Mouse (Mus musculus) small intestine, adult 2 months (tissue): ENCODE results near the gene Prkcsh. TPM values are rescaled to one million over a fixed set of nuclear protein-coding genes. Genes with fewer than 3 reads are reported as not detected.

Experiments used
- H3K27ac ChIP-seq: fragments of 200-500 bp; 2 replicates; pipeline ENCODE4 v1.5.1; 2012; ENCODE audit warnings: low read depth, low read length, control low read depth, inconsistent platforms; ENCODE audit not compliant: insufficient read depth
- H3K27me3 ChIP-seq: fragments of 200-500 bp; 2 replicates; pipeline ENCODE4 v1.6.1; 2012; ENCODE audit warnings: mild to moderate bottlenecking, moderate library complexity, low read length, inconsistent platforms; ENCODE audit not compliant: control insufficient read depth, insufficient read depth
- H3K36me3 ChIP-seq: fragments of 200-500 bp; 2 replicates; pipeline ENCODE4 v1.6.1; 2012; ENCODE audit warnings: mild to moderate bottlenecking, low read length, control low read depth, inconsistent platforms; ENCODE audit not compliant: control insufficient read depth, insufficient read depth
- H3K4me1 ChIP-seq: fragments of 200-500 bp; 2 replicates; pipeline ENCODE4 v1.6.1; 2012; ENCODE audit warnings: low read length, inconsistent platforms, mixed read lengths; ENCODE audit not compliant: control insufficient read depth, insufficient read depth, insufficient read length
- H3K4me3 ChIP-seq: fragments of 200-500 bp; 2 replicates; pipeline ENCODE4 v1.5.1; 2012; ENCODE audit warnings: low read depth, mild to moderate bottlenecking, control low read depth, inconsistent platforms, low read length, moderate library complexity
- CTCF ChIP-seq: fragments of 200-500 bp; IDR thresholded peaks from 2 replicates; pipeline ENCODE4 v1.5.1; 2012; ENCODE audit warnings: low read depth, mild to moderate bottlenecking, control low read depth, inconsistent platforms, low read length, moderate library complexity, mixed read lengths; ENCODE audit not compliant: insufficient replicate concordance, insufficient read length; ENCODE audit errors: extremely low read depth
- POLR2A ChIP-seq: fragments of 200-500 bp; IDR thresholded peaks from 2 replicates; pipeline ENCODE4 v1.6.1; 2012; ENCODE audit warnings: low read depth, mild to moderate bottlenecking, control low read depth, inconsistent platforms, low read length, moderate library complexity
- WGBS: fragments of 180-500 bp; shearing (Covaris S2); methylation state at CpG from one replicate; pipeline ENCODE4 v1.1.7; 2018; 5-methylcytosine and 5-hydroxymethylcytosine counted together
- polyA plus RNA-seq: library from polyadenylated mRNA; depleted of rRNA; stranded (reverse); fragments of >200 nt; gene quantifications from 2 replicates; pipeline ENCODE4 v1.2.3, GENCODE M21; 2012

Prkcsh gene
- polyA plus RNA-seq, 1 experiment, result 169 TPM

DNA sequence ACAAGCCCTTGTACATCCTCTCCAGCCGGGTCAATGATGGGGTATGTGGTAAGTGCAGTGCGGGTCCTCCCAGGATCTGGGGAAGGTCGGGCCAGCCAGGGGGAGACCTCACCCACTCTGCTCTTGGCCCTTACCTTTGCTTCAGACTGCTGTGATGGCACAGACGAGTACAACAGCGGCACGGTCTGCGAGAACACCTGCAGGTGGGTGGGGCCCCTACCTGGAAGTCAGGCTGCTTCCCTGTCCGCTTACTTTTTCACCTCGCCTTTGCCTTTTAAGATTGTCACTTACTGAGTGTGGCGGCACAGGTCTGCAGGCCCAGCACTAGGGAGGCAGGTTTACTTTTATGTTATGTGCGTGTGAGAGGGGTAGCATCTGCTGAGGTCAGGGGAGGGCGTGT, 1.9 kb downstream of the Prkcsh start:
- Histone ChIP-seq H3K4me3 (no peak overlapping the region), H3K27me3 (no peaks in the 10 kb centered on the region), H3K27ac (no peak overlapping the region), H3K36me3 (peaks cover 42% of the 10 kb centered on the region), H3K4me1 (peaks cover 10% of the 10 kb centered on the region)
- TF ChIP-seq CTCF (no peak), POLR2A (no peak)
- 69% methylated on average over 12 of the region's 12 CpGs for WGBS

DNA sequence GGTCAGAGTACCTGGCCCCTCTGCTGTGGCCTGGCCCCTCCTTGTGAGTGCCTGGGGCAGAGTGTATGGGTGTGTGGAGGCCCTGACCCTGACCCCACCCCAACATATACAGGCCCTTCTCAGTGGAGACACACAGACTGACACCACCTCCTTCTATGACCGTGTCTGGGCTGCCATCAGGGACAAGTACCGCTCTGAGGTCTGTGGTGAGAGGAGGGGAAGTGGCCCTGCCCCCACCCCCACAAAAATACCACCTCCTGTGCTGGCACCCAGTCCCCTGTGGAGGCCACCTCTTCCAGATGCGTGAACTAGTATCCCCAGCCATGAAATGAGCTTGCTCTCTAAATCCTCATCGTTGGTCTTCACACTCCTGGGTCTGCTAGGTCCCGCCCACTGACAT, 8.4 kb downstream of the Prkcsh start:
- TF ChIP-seq CTCF, result no peak
- TF ChIP-seq POLR2A, result no peak
- H3K36me3 ChIP-seq, result peaks cover 72% of the 10 kb centered on the region
- WGBS, result 77% methylated on average over 5 of the region's 5 CpGs
- H3K4me1 ChIP-seq, result no peaks in the 10 kb centered on the region
- H3K27me3 ChIP-seq, result no peaks in the 10 kb centered on the region
- no peak overlapping the region for H3K4me3 ChIP-seq
- H3K27ac ChIP-seq, result no peak overlapping the region

DNA sequence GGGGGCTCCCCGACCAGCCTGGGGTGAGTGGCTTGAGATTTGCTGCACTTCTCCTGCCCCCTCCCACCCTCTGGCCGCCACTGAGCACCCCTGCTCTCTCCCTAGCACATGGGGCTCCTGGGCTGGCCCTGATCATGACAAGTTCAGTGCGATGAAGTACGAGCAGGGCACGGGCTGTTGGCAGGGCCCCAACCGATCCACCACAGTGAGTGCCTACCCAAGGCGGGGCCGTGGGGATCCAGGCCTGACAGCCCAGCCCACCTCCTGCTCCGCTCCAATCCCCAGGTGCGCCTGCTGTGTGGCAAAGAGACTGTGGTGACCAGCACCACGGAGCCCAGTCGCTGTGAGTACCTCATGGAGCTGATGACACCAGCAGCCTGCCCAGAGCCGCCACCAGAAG, 10.1 kb downstream of the Prkcsh start:
- Histone ChIP-seq H3K27me3 (no peaks in the 10 kb centered on the region), H3K4me1 (no peaks in the 10 kb centered on the region), H3K36me3 (peaks cover 63% of the 10 kb centered on the region), H3K4me3 (no peak overlapping the region), H3K27ac (no peak overlapping the region)
- WGBS, result 90% methylated on average over 13 of the region's 13 CpGs
- TF ChIP-seq CTCF (no peak), POLR2A (no peak)

DNA sequence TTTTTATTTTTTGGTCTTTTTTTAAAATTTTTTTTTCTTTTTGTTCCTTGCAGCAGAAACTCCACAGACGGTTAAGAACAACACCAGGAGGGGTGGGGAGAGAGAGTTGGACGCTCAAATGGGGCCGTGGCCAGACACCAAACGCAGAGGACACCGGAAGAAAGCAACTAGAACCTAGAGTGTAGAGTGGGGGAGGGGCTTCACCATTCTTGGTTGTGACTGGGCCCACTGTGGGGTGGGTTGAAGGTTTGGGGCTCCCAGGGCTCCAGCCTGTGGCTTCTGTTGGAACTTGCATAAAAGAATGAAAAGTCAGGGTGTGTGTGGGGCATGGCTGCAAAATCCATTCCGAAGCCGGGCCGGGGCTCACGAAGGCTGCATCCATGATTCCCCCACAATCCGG, 13.6 kb downstream of the Prkcsh start:
- no peaks in the 10 kb centered on the region for H3K27me3 ChIP-seq
- H3K4me1 ChIP-seq, result no peaks in the 10 kb centered on the region
- no peak overlapping the region for H3K4me3 ChIP-seq
- 76% methylated on average over 10 of the region's 10 CpGs for WGBS
- no peak overlapping the region for H3K27ac ChIP-seq
- no peak for TF ChIP-seq CTCF
- no peak for TF ChIP-seq POLR2A
- H3K36me3 ChIP-seq, result peaks cover 29% of the 10 kb centered on the region

DNA sequence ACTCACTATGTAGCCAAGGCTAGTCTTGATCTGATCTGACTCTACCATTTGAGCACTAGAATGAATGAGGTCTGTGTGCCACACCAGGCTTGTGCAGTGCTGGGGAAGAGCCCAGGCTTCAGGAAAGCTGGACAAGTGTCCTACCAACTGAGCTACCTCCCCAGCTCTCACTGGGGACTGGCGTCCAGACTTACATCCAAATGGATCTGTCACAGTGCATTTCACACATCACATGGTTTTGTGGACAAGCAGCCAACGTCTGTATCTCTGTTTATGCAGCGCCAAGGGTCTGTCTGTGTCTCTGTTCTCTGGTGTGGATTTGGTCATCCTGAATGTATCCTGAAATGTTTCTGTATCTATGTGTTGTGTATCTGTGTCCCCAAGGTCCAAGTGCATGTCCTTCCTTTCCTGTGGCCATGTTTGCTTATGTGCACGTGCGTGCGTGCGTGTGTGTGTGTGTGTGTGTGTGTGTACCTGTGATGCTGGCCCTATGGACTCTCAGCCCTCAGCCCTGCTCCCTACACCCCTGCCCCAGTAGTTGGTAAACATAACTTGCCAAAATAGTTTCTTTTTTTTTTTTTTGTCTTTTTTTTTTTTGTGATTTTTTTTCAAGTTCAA, 14.7 kb downstream of the Prkcsh start:
- TF ChIP-seq CTCF (no peak), POLR2A (no peak)
- no peaks in the 10 kb centered on the region for H3K27me3 ChIP-seq
- no peak overlapping the region for H3K4me3 ChIP-seq
- 65% methylated on average over 7 of the region's 7 CpGs for WGBS
- peaks cover 18% of the 10 kb centered on the region for H3K36me3 ChIP-seq
- no peak overlapping the region for H3K27ac ChIP-seq
- H3K4me1 ChIP-seq, result no peaks in the 10 kb centered on the region

DNA sequence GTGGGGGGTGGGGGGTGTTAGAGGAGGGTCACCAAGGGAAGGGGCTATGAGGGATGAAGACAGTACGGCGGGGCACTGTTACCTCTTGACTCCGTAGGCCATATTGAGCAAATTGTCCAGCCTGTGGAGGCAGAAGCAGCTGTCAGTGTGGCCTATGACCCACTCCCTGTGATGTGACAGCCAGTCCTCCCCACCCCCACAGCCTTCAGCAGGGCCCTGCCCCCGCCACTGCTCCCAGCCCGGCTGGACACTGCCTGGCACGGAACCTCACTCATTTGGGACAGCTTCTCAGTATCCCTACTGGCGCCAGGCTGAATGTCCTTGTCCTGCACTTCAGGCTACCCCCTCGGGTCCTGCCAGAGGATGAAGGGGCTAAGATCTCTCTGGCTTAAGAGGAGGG, 22.0 kb downstream of the Prkcsh start:
- Histone ChIP-seq H3K4me1 (no peaks in the 10 kb centered on the region), H3K4me3 (no peak overlapping the region), H3K27me3 (no peaks in the 10 kb centered on the region), H3K36me3 (no peaks in the 10 kb centered on the region), H3K27ac (no peak overlapping the region)
- WGBS, result 64% methylated on average over 8 of the region's 8 CpGs
- TF ChIP-seq POLR2A (no peak), CTCF (no peak)

DNA sequence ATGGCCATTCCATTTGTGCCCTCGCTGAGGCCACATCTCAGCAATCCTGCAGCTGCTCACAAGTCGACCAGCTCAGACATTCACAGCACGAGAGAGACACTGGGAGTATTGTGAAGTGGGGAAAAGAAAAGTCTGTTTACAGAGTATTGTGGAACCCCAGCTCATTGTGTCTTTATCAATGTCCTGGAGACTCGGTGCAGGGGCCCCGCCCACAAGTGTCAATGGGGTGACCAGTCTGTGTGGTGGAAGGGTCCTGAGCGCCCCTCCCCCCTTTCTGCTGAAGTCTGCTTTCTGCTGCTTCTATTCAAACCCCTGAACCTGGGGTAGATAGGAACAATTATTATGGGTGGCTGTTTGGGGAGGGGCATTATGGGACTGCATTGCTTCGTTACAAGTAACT, 25.9 kb downstream of the Prkcsh start:
- 37% methylated on average over 7 of the region's 7 CpGs for WGBS
- Histone ChIP-seq H3K4me3 (no peak overlapping the region), H3K27me3 (no peaks in the 10 kb centered on the region), H3K27ac (no peak overlapping the region), H3K36me3 (no peaks in the 10 kb centered on the region), H3K4me1 (no peaks in the 10 kb centered on the region)
- TF ChIP-seq POLR2A (no peak), CTCF (no peak)

DNA sequence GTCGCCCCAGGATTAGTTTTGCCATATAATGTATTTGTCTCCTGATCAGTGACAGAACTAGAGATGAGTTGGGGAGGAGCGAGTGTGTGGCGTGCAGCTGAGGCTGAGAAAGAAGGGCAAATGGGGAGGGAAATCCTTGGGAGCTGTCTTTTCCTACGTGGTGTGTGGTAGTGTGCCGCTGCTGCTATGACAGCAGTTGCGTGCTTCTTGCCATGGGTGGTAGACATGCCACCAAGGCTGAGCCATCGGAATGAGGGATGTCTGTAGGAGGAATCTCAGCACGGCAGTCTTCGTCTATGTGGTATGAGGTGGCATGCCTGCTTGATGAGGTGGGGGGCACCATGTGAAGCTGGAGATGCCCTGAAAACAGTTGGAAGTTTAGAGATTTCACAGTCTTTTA, 27.8 kb downstream of the Prkcsh start:
- WGBS, result 93% methylated on average over 9 of the region's 9 CpGs
- no peak for TF ChIP-seq CTCF
- no peak for TF ChIP-seq POLR2A
- no peaks in the 10 kb centered on the region for H3K4me1 ChIP-seq
- no peak overlapping the region for H3K4me3 ChIP-seq
- no peak overlapping the region for H3K27ac ChIP-seq
- no peaks in the 10 kb centered on the region for H3K36me3 ChIP-seq
- H3K27me3 ChIP-seq, result no peaks in the 10 kb centered on the region
